Mouse (Mus musculus) lung, postnatal 0 days (tissue): ENCODE measurements around the gene Gm8127.
"Not testable (repeated sequence)": the region's sequence is repeated elsewhere in the genome, so short reads cannot be mapped to it uniquely, and the experiment has no call there.

ENCODE experiments used
- CTCF ChIP-seq: IDR thresholded peaks from 2 replicates; pipeline ENCODE4 v1.5.1; 2016; ENCODE audit warnings: antibody characterized with exemption, mild to moderate bottlenecking
- EP300 ChIP-seq: IDR thresholded peaks from 2 replicates; pipeline ENCODE4 v1.6.1; 2016; ENCODE audit warnings: antibody characterized with exemption, mild to moderate bottlenecking, control low read depth

GRCm38 (mm10) chr14:43278146-43278545, 15.5 kb downstream of the Gm8127 start:
- not testable (repeated sequence) for TF ChIP-seq CTCF, EP300
